Mouse (Mus musculus) heart, embryonic 14.5 days (tissue): ENCODE measurements around the gene Tnip1. TPM values are rescaled to one million over a fixed set of nuclear protein-coding genes. Genes with fewer than 3 reads are reported as not detected.

Experiments
- ATAC-seq: fragments of 200-750 bp; cut with Nextera tagmentation; 2 replicates; pipeline ENCODE4 v1.8.0; 2017; ENCODE audit warnings: low read depth, moderate TSS enrichment; ENCODE audit not compliant: insufficient number of reproducible peaks, insufficient read depth, low FRiP score
- H3K27ac ChIP-seq, 2 experiments: fragments of 200-500 bp in 1 of 2; fragments of 300-500 bp in 1 of 2; sonication (generic) in 1 of 2; replicated peaks in 1 of 2; 2 replicates each; pipeline ENCODE4 v1.5.1; 2012 to 2014; ENCODE audit warnings: low read depth in 2 of 2, low read length in 2 of 2, control low read depth in 1 of 2, mild to moderate bottlenecking in 1 of 2, mixed read lengths in 1 of 2; ENCODE audit not compliant: control insufficient read depth in 1 of 2, insufficient read depth in 1 of 2
- H3K27me3 ChIP-seq: fragments of 300-500 bp; sonication (generic); 2 replicates; pipeline ENCODE4 v1.6.1; 2014; ENCODE audit warnings: mild to moderate bottlenecking, low read length, control low read depth; ENCODE audit not compliant: control insufficient read depth, insufficient read depth
- H3K36me3 ChIP-seq: fragments of 300-500 bp; sonication (generic); 2 replicates; pipeline ENCODE4 v1.6.1; 2014; ENCODE audit warnings: mild to moderate bottlenecking, control low read depth, low read length, mixed read lengths; ENCODE audit not compliant: control insufficient read depth, insufficient read depth
- H3K4me1 ChIP-seq, 2 experiments: fragments of 200-500 bp in 1 of 2; fragments of 300-500 bp in 1 of 2; sonication (generic) in 1 of 2; 2 replicates each; pipeline ENCODE4 v1.6.1; 2012 to 2014; ENCODE audit warnings: low read length in 2 of 2, control low read depth in 1 of 2, mixed read lengths in 1 of 2; ENCODE audit not compliant: control insufficient read depth in 2 of 2, insufficient read depth in 2 of 2
- H3K4me2 ChIP-seq: fragments of 300-500 bp; sonication (generic); 2 replicates; pipeline ENCODE4 v1.6.1; 2014; ENCODE audit warnings: mild to moderate bottlenecking, low read length
- H3K4me3 ChIP-seq, 2 experiments: fragments of 200-500 bp in 1 of 2; fragments of 300-500 bp in 1 of 2; sonication (generic) in 1 of 2; 2 replicates each; pipeline ENCODE4 v1.5.1; 2012 to 2014; ENCODE audit warnings: low read length in 2 of 2, mild to moderate bottlenecking in 2 of 2, control low read depth in 1 of 2, low read depth in 1 of 2, moderate library complexity in 1 of 2; ENCODE audit not compliant: control insufficient read depth in 1 of 2, insufficient read depth in 1 of 2
- H3K9ac ChIP-seq: fragments of 300-500 bp; sonication (generic); 2 replicates; pipeline ENCODE4 v1.6.1; 2014; ENCODE audit warnings: mild to moderate bottlenecking, low read length
- H3K9me3 ChIP-seq: fragments of 300-500 bp; sonication (generic); 2 replicates; pipeline ENCODE4 v1.6.1; 2016; ENCODE audit warnings: low read length, control low read depth; ENCODE audit not compliant: control insufficient read depth
- WGBS: fragments of 180-500 bp; shearing (Covaris S2); extraction: QIAGEN DNeasy Blood & Tissue Kit; methylation state at CpG from one replicate; pipeline ENCODE4 v1.1.7; 2014; 5-methylcytosine and 5-hydroxymethylcytosine counted together
- polyA plus RNA-seq: library from polyadenylated mRNA; unstranded; fragments of >200 nt; fragmentation: Nextera tagmentation; extraction: Ambion mirVana; gene quantifications from 2 replicates; pipeline ENCODE4 v1.2.1, GENCODE M21; 2014

Tnip1 gene
- polyA plus RNA-seq, 1 experiment from 2014 or later = 19.3 TPM

DNA sequence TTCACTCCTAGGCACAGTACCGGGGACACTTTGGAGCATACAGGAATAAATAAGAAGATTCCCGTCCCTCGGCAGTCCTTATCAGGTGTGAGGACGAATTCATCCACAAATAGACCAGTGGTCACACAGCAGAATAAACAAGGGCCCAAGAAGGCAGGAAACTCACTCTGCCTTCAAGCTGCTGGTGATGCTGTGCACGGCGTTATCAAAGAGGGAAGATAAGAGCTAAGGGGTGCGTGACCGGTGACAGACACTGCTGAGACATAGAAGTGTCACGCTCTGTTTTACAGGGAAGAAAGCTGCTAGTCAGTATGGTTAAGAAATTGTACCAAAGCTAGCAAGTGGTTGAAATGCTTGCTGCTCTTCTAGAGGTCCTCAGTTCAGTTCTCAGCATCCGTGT lies 82.8 kb downstream of the Tnip1 start:
- H3K36me3 ChIP-seq = no peaks in the 10 kb centered on the region
- no peak for ATAC-seq
- peaks cover 30 to 39% of the 10 kb centered on the region in 2 experiments for H3K4me1 ChIP-seq
- WGBS = 5% methylated on average over 10 of the region's 10 CpGs
- H3K9ac ChIP-seq = no peak overlapping the region; the same call in 1 of the 2 replicates
- H3K27me3 ChIP-seq = no peaks in the 10 kb centered on the region
- no peaks in the 10 kb centered on the region for H3K9me3 ChIP-seq
- H3K4me2 ChIP-seq = no peak overlapping the region
- H3K27ac ChIP-seq = peak overlapping the region; percentile 79 to 83
- no peak overlapping the region for H3K4me3 ChIP-seq

DNA sequence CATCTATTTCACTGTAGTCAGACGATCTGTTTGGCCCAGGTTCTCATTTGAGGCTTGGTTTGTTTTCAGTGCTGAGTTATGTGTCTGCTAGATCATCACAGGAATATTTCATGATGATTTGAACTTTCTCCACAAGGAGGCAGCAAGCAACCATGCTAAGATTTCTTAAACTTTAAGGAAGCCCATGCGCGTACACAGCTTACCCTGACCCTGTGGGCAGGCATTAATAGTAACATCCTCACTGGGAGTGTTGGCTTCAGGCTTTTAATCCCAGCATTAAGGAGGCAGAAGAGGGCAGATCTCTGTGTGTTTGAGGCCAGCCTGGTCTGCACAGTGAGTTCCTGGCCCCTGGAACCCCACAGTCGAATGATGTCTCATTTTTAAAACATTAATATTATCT lies 83.3 kb downstream of the Tnip1 start:
- ATAC-seq = no peak; the same call in 1 of the 2 replicates
- 12% methylated on average over 4 of the region's 4 CpGs for WGBS
- peaks cover 26 to 35% of the 10 kb centered on the region in 2 experiments for H3K4me1 ChIP-seq
- no peak overlapping the region for H3K4me3 ChIP-seq
- H3K9me3 ChIP-seq = no peaks in the 10 kb centered on the region
- H3K9ac ChIP-seq = no peak overlapping the region
- no peak overlapping the region for H3K4me2 ChIP-seq
- no peaks in the 10 kb centered on the region for H3K27me3 ChIP-seq
- no peaks in the 10 kb centered on the region; the same call in 1 of the 2 replicates for H3K36me3 ChIP-seq
- peak overlapping the region; percentile 79 to 83 for H3K27ac ChIP-seq

DNA sequence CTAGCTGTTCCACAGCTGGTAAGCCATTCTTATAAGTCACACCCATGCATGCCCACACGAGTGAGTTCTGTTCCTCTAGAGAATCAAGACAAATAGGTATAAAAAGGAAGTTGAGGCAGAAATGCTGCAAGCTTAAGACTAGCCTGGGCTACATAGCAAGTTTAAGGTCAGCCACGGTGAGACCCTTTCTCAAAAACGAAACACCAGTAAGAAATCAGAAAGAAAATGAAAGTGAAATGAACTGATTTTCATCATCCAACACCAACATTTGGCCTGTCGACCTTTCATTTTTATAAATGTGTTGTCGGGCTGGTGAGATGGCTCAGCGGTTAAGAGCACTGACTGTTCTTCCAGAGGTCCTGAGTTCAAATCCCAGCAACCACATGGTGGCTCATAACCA lies 83.8 kb downstream of the Tnip1 start:
- H3K4me2 ChIP-seq = no peak overlapping the region
- H3K36me3 ChIP-seq = peaks cover 5% of the 10 kb centered on the region
- 76% methylated on average over 6 of the region's 6 CpGs for WGBS
- no peaks in the 10 kb centered on the region for H3K9me3 ChIP-seq
- H3K9ac ChIP-seq = no peak overlapping the region
- H3K27ac ChIP-seq = no peak overlapping the region
- H3K27me3 ChIP-seq = no peaks in the 10 kb centered on the region
- peaks cover 26 to 35% of the 10 kb centered on the region in 2 experiments for H3K4me1 ChIP-seq
- no peak for ATAC-seq
- no peak overlapping the region for H3K4me3 ChIP-seq

DNA sequence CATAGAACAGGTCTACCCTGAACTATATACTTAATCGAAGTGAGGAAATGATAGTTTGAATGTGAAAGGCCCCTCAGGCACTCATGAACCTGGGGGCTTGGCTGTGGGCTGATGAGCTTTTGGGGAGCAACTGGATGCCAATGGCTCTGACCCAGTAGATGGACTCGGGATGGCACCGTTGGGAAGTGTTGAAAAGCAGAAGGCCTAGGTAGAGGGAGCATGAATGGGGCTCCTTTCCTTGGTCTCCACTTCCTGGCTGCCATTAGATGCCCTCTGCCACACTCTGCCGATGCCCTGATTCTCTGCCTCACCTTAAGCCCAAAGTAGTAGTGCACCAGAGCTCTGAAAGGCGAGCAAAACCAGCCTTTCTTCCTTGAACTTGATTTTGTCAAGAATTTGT lies 86.7 kb downstream of the Tnip1 start:
- Histone ChIP-seq H3K36me3 (peaks cover 34% of the 10 kb centered on the region), H3K4me3 (no peak overlapping the region), H3K4me2 (no peak overlapping the region), H3K9me3 (no peaks in the 10 kb centered on the region), H3K9ac (no peak overlapping the region), H3K4me1 (peaks cover 12 to 16% of the 10 kb centered on the region in 2 experiments), H3K27me3 (no peaks in the 10 kb centered on the region), H3K27ac (no peak overlapping the region)
- 86% methylated on average over 5 of the region's 5 CpGs for WGBS
- ATAC-seq = no peak

DNA sequence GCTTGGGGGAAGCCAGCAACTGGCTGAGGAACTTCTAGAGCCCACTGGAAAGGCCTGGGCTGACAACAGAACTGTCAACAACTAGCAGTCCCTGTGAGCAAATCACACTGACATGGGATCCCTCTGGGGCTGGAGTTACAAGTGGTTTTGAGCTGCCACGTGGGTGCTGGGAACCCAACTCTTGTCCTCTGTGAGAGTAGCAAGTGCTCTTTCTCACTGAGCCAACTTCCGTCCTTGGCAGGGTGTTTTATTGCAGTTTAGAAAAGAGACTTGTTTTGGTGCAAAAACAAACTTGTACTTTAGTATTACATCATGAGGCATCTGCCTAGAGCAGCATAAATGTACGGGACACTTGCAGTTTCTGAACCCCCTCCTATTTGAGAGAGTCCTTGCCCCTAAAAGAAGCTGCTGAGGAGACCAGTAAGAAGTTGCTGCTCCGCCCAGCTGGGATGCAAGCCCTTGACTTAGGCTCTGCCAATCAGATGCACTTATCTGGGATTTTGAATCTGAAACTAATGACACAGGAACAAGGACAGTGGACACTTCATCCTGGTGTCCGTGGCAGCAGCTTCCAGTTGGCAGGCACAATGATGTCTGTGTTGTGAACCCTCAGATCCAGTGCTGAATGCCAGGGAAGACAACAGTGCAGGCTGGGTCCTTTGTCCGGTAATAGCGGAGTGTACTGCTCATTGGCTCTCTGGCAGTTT lies 90.7 kb downstream of the Tnip1 start:
- Histone ChIP-seq H3K4me2 (no peak overlapping the region), H3K27me3 (no peaks in the 10 kb centered on the region), H3K36me3 (peaks cover 57% of the 10 kb centered on the region), H3K27ac (no peak overlapping the region), H3K4me3 (no peak overlapping the region), H3K4me1 (peaks cover 0 to 13% of the 10 kb centered on the region in 2 experiments; a peak in 2 of 4 replicates), H3K9ac (no peak overlapping the region), H3K9me3 (no peaks in the 10 kb centered on the region)
- no peak for ATAC-seq
- 73% methylated on average over 7 of the region's 7 CpGs for WGBS

DNA sequence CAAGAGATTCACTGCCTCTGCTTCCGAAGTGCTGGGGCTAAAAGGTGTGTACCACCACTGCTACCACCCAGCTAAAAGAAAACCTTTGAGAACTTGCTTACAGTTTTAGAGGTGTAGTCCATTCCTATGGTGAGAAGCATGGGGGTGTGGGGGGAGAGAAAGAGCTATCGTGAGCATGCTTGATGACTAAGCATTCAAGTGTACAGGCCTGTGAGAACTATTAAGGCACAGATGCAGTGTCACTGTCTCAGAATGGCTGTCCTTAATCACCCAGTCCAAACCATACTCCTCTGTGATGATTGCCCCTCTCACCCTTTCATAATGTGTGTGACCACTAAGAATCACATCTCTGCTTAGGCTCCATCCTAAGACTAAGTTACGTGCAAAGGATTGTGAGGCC lies 93.4 kb downstream of the Tnip1 start:
- no peak for ATAC-seq
- no peaks in the 10 kb centered on the region for H3K9me3 ChIP-seq
- no peak overlapping the region for H3K4me2 ChIP-seq
- H3K4me3 ChIP-seq = no peak overlapping the region
- WGBS = 67% methylated on average over 3 of the region's 3 CpGs
- no peak overlapping the region for H3K9ac ChIP-seq
- no peak overlapping the region for H3K27ac ChIP-seq
- no peaks in the 10 kb centered on the region for H3K27me3 ChIP-seq
- peaks cover 0 to 13% of the 10 kb centered on the region in 2 experiments; a peak in 2 of 4 replicates for H3K4me1 ChIP-seq
- H3K36me3 ChIP-seq = peaks cover 55% of the 10 kb centered on the region

DNA sequence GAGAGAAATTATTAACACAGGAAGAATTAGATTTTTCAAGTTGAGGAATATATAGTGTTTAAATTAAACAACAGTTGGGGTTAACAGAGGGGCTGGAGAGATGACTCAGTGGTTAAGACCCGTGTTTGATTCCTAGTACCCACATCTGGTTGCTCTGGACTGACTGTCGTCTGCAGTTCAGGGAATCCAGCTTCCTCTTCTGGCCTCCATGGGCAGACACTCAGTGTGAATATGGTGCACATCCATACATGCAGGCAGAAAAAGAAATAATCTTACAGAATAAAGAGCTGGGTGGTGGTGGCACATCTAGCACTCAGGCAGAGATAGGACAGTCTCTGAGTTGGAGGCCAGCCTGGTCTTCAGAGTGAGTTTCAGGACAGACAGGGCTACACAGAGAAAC lies 94.3 kb downstream of the Tnip1 start:
- WGBS = 59% methylated on average over 2 of the region's 2 CpGs
- Histone ChIP-seq H3K9ac (no peak overlapping the region), H3K4me2 (peak overlapping the region; percentile 63; the same call in 1 of the 2 replicates)

More for the DNA sequence above, 94.3 kb downstream of the Tnip1 start:
- Histone ChIP-seq H3K36me3 (peaks cover 47% of the 10 kb centered on the region), H3K9me3 (no peaks in the 10 kb centered on the region), H3K27me3 (no peaks in the 10 kb centered on the region), H3K4me3 (no peak overlapping the region), H3K27ac (no peak overlapping the region), H3K4me1 (peaks cover 0 to 13% of the 10 kb centered on the region in 2 experiments; a peak in 2 of 4 replicates)
- no peak for ATAC-seq
